Comparison of ENCODE assay signal across 19 mouse cellular contexts in the genomic region with DNA sequence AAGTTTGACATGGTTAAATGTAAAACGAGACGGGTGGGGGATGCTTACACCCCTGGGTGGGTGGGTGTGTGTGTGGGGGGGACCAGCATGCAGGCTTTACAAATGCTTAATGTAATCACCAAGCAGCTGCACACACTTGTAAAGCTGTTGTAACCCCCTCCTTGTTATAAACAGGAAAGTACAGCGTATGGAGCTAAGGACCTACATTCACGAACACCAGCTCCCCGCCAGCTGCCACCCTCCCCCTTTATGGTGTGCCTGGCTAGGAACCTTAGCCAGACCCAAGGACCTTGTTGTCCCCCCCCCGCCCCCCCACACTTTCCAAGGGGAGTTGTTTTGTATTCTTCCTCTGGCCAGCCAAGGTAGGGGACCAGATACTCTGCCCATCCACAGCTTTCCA. TPM values are rescaled to one million over a fixed set of nuclear protein-coding genes. Genes with fewer than 3 reads are reported as not detected.
DNase-seq lines count a peak whose midpoint lies in the region; ATAC-seq and TF ChIP-seq lines count a peak whose summit lies in the region.
"Had no signal": no experiment of that assay in that cellular context is flagged by ENCODE, and none has a peak within 500 bp of the region (broad histone marks: within the 10 kb centered on the region; RNA-seq: fewer than 3 reads in every experiment).

No protein-coding gene starts in this region.

- H3K4me3 ChIP-seq in heart, embryonic 10.5 days, result 0 out of 2 replicates have a peak overlapping the region, but pooled peaks have one; percentile 57
- peak overlapping the region; percentile 43 for H3K4me3 ChIP-seq in kidney, embryonic 15.5 days (replicated peaks)
- H3K4me3 ChIP-seq in embryonic facial prominence, embryonic 10.5 days, result peak overlapping the region; percentile 52
- no peak overlapping the region; the same call in 1 of the 2 replicates for H3K4me3 ChIP-seq in intestine, postnatal 0 days (ENCODE audit: low read depth, low read length)
- no peak overlapping the region for H3K4me3 ChIP-seq in midbrain, embryonic 14.5 days (replicated peaks; ENCODE audit: low read depth, low read length)
- H3K4me3 ChIP-seq: limb, embryonic 15.5 days; liver, embryonic 15.5 days; midbrain, embryonic 10.5 days; neural tube, embryonic 12.5 days had no signal

- peaks cover 12% of the 10 kb centered on the region; the same call in 1 of the 2 replicates for H3K36me3 ChIP-seq in heart, embryonic 10.5 days
- peaks cover 19% of the 10 kb centered on the region for H3K36me3 ChIP-seq in kidney, embryonic 15.5 days
- peaks cover 13% of the 10 kb centered on the region; the same call in 1 of the 2 replicates for H3K36me3 ChIP-seq in embryonic facial prominence, embryonic 10.5 days (replicated peaks)
- no peaks in the 10 kb centered on the region for H3K36me3 ChIP-seq in intestine, postnatal 0 days (ENCODE audit: control insufficient read depth, insufficient read depth)
- no peaks in the 10 kb centered on the region for H3K36me3 ChIP-seq in midbrain, embryonic 14.5 days (ENCODE audit: control insufficient read depth, insufficient read depth, low read length)
- H3K36me3 ChIP-seq: embryonic facial prominence, embryonic 15.5 days; limb, embryonic 15.5 days; liver, embryonic 15.5 days; midbrain, embryonic 10.5 days; neural tube, embryonic 12.5 days had no signal

- intact Hi-C loops in heart, postnatal 14 days (cut with DNase I), result loop anchor here (5.0 kb wide), 1 partner anchor 91 kb away; no protein-coding TSS in a partner anchor

- peaks cover 97% of the 10 kb centered on the region for H3K27me3 ChIP-seq in heart, embryonic 10.5 days (ENCODE audit: insufficient read depth, poor library complexity, severe bottlenecking)
- peaks cover 84% of the 10 kb centered on the region for H3K27me3 ChIP-seq in kidney, embryonic 15.5 days
- peaks cover 99% of the 10 kb centered on the region for H3K27me3 ChIP-seq in embryonic facial prominence, embryonic 10.5 days (replicated peaks; ENCODE audit: low read depth, poor library complexity, severe bottlenecking)
- peaks cover 92% of the 10 kb centered on the region for H3K27me3 ChIP-seq in intestine, postnatal 0 days (replicated peaks; ENCODE audit: control insufficient read depth, insufficient read depth, low read length)
- peaks cover 95% of the 10 kb centered on the region for H3K27me3 ChIP-seq in midbrain, embryonic 14.5 days (ENCODE audit: control insufficient read depth, insufficient read depth, low read length)

- no peak for TF ChIP-seq CTCF in intestine, postnatal 0 days (IDR thresholded peaks at IDR 0.05; ENCODE audit: low read depth)

- no peak overlapping the region for H3K27ac ChIP-seq in heart, embryonic 10.5 days
- H3K27ac ChIP-seq in kidney, embryonic 15.5 days, result peak overlapping the region; percentile 70
- no peak overlapping the region for H3K27ac ChIP-seq in embryonic facial prominence, embryonic 10.5 days (replicated peaks)
- no peak overlapping the region for H3K27ac ChIP-seq in intestine, postnatal 0 days (ENCODE audit: low read depth, low read length)
- H3K27ac ChIP-seq in midbrain, embryonic 14.5 days (replicated peaks; ENCODE audit: low read depth, low read length), result no peak overlapping the region
- H3K27ac ChIP-seq: embryonic facial prominence, embryonic 15.5 days; limb, embryonic 15.5 days; liver, embryonic 15.5 days; midbrain, embryonic 10.5 days; neural tube, embryonic 12.5 days had no signal

- H3K9ac ChIP-seq in kidney, embryonic 15.5 days, result no peak overlapping the region
- no peak overlapping the region for H3K9ac ChIP-seq in intestine, postnatal 0 days (ENCODE audit: low read depth, low read length)
- no peak overlapping the region for H3K9ac ChIP-seq in midbrain, embryonic 14.5 days (replicated peaks; ENCODE audit: low read length)
- H3K9ac ChIP-seq: embryonic facial prominence, embryonic 15.5 days; limb, embryonic 15.5 days; liver, embryonic 15.5 days; neural tube, embryonic 12.5 days had no signal

- peak overlapping the region; percentile 64 for H3K4me2 ChIP-seq in kidney, embryonic 15.5 days
- H3K4me2 ChIP-seq in intestine, postnatal 0 days (replicated peaks; ENCODE audit: low read depth), result peak overlapping the region; percentile 64; the same call in 1 of the 2 replicates
- H3K4me2 ChIP-seq in midbrain, embryonic 14.5 days (ENCODE audit: low read length), result no peak overlapping the region
- H3K4me2 ChIP-seq: liver, embryonic 15.5 days had no signal

- no peaks in the 10 kb centered on the region for H3K9me3 ChIP-seq in heart, embryonic 10.5 days
- no peaks in the 10 kb centered on the region for H3K9me3 ChIP-seq in kidney, embryonic 15.5 days (replicated peaks)
- peaks cover 4% of the 10 kb centered on the region; the same call in 1 of the 2 replicates for H3K9me3 ChIP-seq in embryonic facial prominence, embryonic 10.5 days
- no peaks in the 10 kb centered on the region for H3K9me3 ChIP-seq in intestine, postnatal 0 days (ENCODE audit: control insufficient read depth)
- no peaks in the 10 kb centered on the region for H3K9me3 ChIP-seq in midbrain, embryonic 14.5 days (ENCODE audit: control insufficient read depth, low read length)
- H3K9me3 ChIP-seq: embryonic facial prominence, embryonic 15.5 days; limb, embryonic 15.5 days; liver, embryonic 15.5 days had no signal

- 10% methylated on average over 6 of the region's 6 CpGs for WGBS in heart, embryonic 10.5 days
- 27% methylated on average over 6 of the region's 6 CpGs for WGBS in kidney, embryonic 15.5 days
- WGBS in embryonic facial prominence, embryonic 10.5 days, result 6% methylated on average over 6 of the region's 6 CpGs
- 15% methylated on average over 6 of the region's 6 CpGs for WGBS in intestine, postnatal 0 days
- 2% methylated on average over 6 of the region's 6 CpGs for whole genome bisulfite sequencing in midbrain, embryonic 14.5 days

- ATAC-seq in kidney, embryonic 15.5 days (replicated peaks; ENCODE audit: low FRiP score), result no peak
- no peak for ATAC-seq in intestine, postnatal 0 days
- ATAC-seq in midbrain, embryonic 14.5 days (ENCODE audit: low FRiP score, low TSS enrichment), result no peak
- ATAC-seq: forebrain, embryonic 16.5 days had no signal

- DNase-seq in heart, embryonic 10.5 days (ENCODE audit: low spot score), result no peak
- no peak for DNase-seq in heart, postnatal 14 days
- no peak for DNase-seq in kidney, postnatal 10 days
- peak; percentile 33 for DNase-seq in embryonic facial prominence, embryonic 10.5 days (ENCODE audit: low spot score)
- no peak for DNase-seq in left cerebral cortex, adult 9 months (ENCODE audit: low spot score in 2 of 2)
- no peak for DNase-seq in midbrain, embryonic 14.5 days
- DNase-seq: adrenal gland, adult 2 months; cerebellum, adult 9-10 months; gastrocnemius, postnatal 25 days; thymus, adult 2 months had no signal

- peaks cover 64% of the 10 kb centered on the region for H3K4me1 ChIP-seq in heart, embryonic 10.5 days
- H3K4me1 ChIP-seq in kidney, embryonic 15.5 days, result peaks cover 84% of the 10 kb centered on the region
- H3K4me1 ChIP-seq in embryonic facial prominence, embryonic 10.5 days, result peaks cover 63% of the 10 kb centered on the region
- H3K4me1 ChIP-seq in intestine, postnatal 0 days (replicated peaks; ENCODE audit: control insufficient read depth, insufficient read depth, low read length), result no peaks in the 10 kb centered on the region
- H3K4me1 ChIP-seq in midbrain, embryonic 14.5 days (ENCODE audit: control insufficient read depth, insufficient read depth, low read length), result peaks cover 4% of the 10 kb centered on the region; the same call in 1 of the 2 replicates

RNA-seq across cellular contexts. Expression of a gene that starts 1.0 kb away (rescaled TPM):
- 0.53 and 2.0 TPM in 2 replicates for polyA plus RNA-seq in heart, embryonic 10.5 days (2016; fragmentation: Nextera tagmentation; extraction: Ambion mirVana)
- total RNA-seq in heart, postnatal 14 days (2021), result under 1 TPM; 0.12 to 0.17 TPM
- polyA plus RNA-seq in kidney, embryonic 15.5 days (2015; fragmentation: Nextera tagmentation; extraction: Ambion mirVana), result 6.7 and 6.9 TPM in 2 replicates
- 2.8 and 4.6 TPM in 2 replicates for polyA plus RNA-seq in embryonic facial prominence, embryonic 10.5 days (2016; fragmentation: Nextera tagmentation; extraction: Ambion mirVana)
- polyA plus RNA-seq in intestine, postnatal 0 days (2015; fragmentation: Nextera tagmentation; extraction: Ambion mirVana), result 2.6 and 2.8 TPM in 2 replicates
- not detected in 2 replicates for polyA plus RNA-seq in midbrain, embryonic 14.5 days (2014; fragmentation: Nextera tagmentation; extraction: Ambion mirVana)
- total RNA-seq: gastrocnemius, postnatal 25 days; layer of hippocampus, postnatal 14 days had no signal

RNA-seq across cellular contexts. Expression of a gene that starts 10.7 kb away (rescaled TPM):
- 12.4 and 14.8 TPM in 2 replicates for polyA plus RNA-seq in heart, embryonic 10.5 days (2016; fragmentation: Nextera tagmentation; extraction: Ambion mirVana)
- total RNA-seq in heart, postnatal 14 days (2021), result 1 to 10 TPM; 2.4 to 2.6 TPM
- 40.8 and 42.3 TPM in 2 replicates for polyA plus RNA-seq in kidney, embryonic 15.5 days (2015; fragmentation: Nextera tagmentation; extraction: Ambion mirVana)
- 11.7 and 15.2 TPM in 2 replicates for polyA plus RNA-seq in embryonic facial prominence, embryonic 10.5 days (2016; fragmentation: Nextera tagmentation; extraction: Ambion mirVana)
- 0.48 and 0.60 TPM in 2 replicates for polyA plus RNA-seq in intestine, postnatal 0 days (2015; fragmentation: Nextera tagmentation; extraction: Ambion mirVana)
- 1.5 TPM in 1 of 2 replicates, not detected in the other for polyA plus RNA-seq in midbrain, embryonic 14.5 days (2014; fragmentation: Nextera tagmentation; extraction: Ambion mirVana)
- polyA plus RNA-seq: liver, embryonic 15.5 days had no signal

RNA-seq across cellular contexts. Expression of a gene that starts 18.5 kb away (rescaled TPM):
- polyA plus RNA-seq in heart, embryonic 10.5 days (2016; fragmentation: Nextera tagmentation; extraction: Ambion mirVana), result 57.0 and 58.7 TPM in 2 replicates
- 10 to 100 TPM; 13.5 to 17.3 TPM for total RNA-seq in heart, postnatal 14 days (2021)
- polyA plus RNA-seq in kidney, embryonic 15.5 days (2015; fragmentation: Nextera tagmentation; extraction: Ambion mirVana), result 65.5 and 67.1 TPM in 2 replicates
- polyA plus RNA-seq in embryonic facial prominence, embryonic 10.5 days (2016; fragmentation: Nextera tagmentation; extraction: Ambion mirVana), result 68.2 and 72.3 TPM in 2 replicates
- polyA plus RNA-seq in intestine, postnatal 0 days (2015; fragmentation: Nextera tagmentation; extraction: Ambion mirVana), result 24.9 and 25.1 TPM in 2 replicates
- 50.2 and 52.5 TPM in 2 replicates for polyA plus RNA-seq in midbrain, embryonic 14.5 days (2014; fragmentation: Nextera tagmentation; extraction: Ambion mirVana)

RNA-seq across cellular contexts. Expression of a gene that starts 42.5 kb away (rescaled TPM):
- 3.1 and 41.3 TPM in 2 replicates for polyA plus RNA-seq in heart, embryonic 10.5 days (2016; fragmentation: Nextera tagmentation; extraction: Ambion mirVana)
- total RNA-seq in heart, postnatal 14 days (2021), result under 1 TPM; 0.17 to 0.22 TPM
- 1.6 and 5.2 TPM in 2 replicates for polyA plus RNA-seq in kidney, embryonic 15.5 days (2015; fragmentation: Nextera tagmentation; extraction: Ambion mirVana)
- polyA plus RNA-seq in embryonic facial prominence, embryonic 10.5 days (2016; fragmentation: Nextera tagmentation; extraction: Ambion mirVana), result 28.8 and 30.1 TPM in 2 replicates
- 49.8 and 50.1 TPM in 2 replicates for polyA plus RNA-seq in intestine, postnatal 0 days (2015; fragmentation: Nextera tagmentation; extraction: Ambion mirVana)
- polyA plus RNA-seq in midbrain, embryonic 14.5 days (2014; fragmentation: Nextera tagmentation; extraction: Ambion mirVana), result 0.12 and 0.97 TPM in 2 replicates
- total RNA-seq: gastrocnemius, postnatal 25 days had no signal

Comparison
In these comparisons a context has a peak if more than half of its experiments do, and no peak if none do; other contexts are left out.
1. H3K4me3 ChIP-seq: peak in heart, embryonic 10.5 days (single experiment), kidney, embryonic 15.5 days (single experiment) and embryonic facial prominence, embryonic 10.5 days (single experiment); none in intestine, postnatal 0 days (single experiment) and midbrain, embryonic 14.5 days (single experiment).